Mouse (Mus musculus) B cell, adult 2 months (primary cell): ENCODE measurements around the gene Gm16223.

Experiments used
- DNase-seq, 2 experiments: peaks; one replicate each; pipeline ENCODE4 v3.0.0; 2022

Gm16223 gene

DNA sequence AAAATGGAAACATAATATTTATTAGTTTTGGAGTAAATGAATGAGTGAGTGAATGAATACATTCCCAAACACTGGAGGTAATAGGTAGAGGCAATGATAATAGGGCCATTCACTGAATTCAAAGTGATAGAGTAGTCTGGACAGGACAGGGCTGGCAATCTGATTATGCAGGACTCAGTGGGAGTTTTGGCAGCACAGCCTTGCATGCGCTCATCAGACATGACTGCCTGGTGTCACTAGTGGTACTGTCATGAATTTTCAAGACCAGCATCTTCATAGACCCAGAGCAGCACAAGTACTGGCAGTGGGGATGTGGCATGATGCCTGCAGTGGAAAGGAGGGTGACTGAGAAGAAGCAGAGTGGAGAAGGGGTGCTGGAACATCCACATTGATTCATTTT is 157.1 kb downstream of the Gm16223 start:
- no peak for DNase-seq

GRCm38 (mm10) chr5:42228631-42229030 is 160.9 kb downstream of the Gm16223 start:
- no peak for DNase-seq

GRCm38 (mm10) chr5:42239291-42239690 is 171.5 kb downstream of the Gm16223 start:
- DNase-seq = no peak

GRCm38 (mm10) chr5:42239806-42240205 is 172.0 kb downstream of the Gm16223 start:
- no peak for DNase-seq

DNA sequence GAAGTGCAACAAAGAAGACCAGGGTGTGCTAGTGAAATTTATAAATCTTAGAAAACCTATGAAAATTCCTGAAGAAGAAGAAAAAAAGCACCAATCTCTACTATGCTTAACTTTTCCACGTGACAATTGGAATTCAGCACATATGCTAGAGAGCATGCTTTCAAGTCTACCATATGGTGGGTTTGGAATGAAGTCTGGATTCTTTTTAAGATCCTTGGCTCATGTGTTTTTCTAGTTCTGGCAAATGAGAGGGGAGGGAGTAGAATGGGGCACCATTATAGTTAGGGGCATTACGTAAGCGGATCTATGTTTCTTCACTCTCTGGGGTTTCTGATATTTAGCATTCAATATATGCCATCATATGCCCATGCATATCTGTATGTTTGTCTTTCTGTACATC is 182.6 kb downstream of the Gm16223 start:
- no peak for DNase-seq
